25 mouse cellular contexts compared by ENCODE assay signal in genomic region chr10:121243373-121244207, GRCm38 (mm10).
A peak's percentile ranks its signal among the peaks of the same experiment; 100 is the strongest.
DNase-seq lines count a peak whose midpoint lies in the region; ATAC-seq lines count a peak whose summit lies in the region.
"Had no signal": no experiment of that assay in that cellular context is flagged by ENCODE, and none has a peak within 500 bp of the region (broad histone marks: within the 10 kb centered on the region; RNA-seq: fewer than 3 reads in every experiment).

No protein-coding gene starts in this region.

- H3K27me3 ChIP-seq in intestine, embryonic 14.5 days (replicated peaks; ENCODE audit: control insufficient read depth, insufficient read depth, low read length): no peaks in the 10 kb centered on the region
- no peaks in the 10 kb centered on the region for H3K27me3 ChIP-seq in intestine, embryonic 16.5 days (replicated peaks; ENCODE audit: control insufficient read depth, insufficient read depth, low read length)
- no peaks in the 10 kb centered on the region for H3K27me3 ChIP-seq in lung, embryonic 15.5 days
- no peaks in the 10 kb centered on the region for H3K27me3 ChIP-seq in forebrain, embryonic 10.5 days (ENCODE audit: poor library complexity, severe bottlenecking)
- H3K27me3 ChIP-seq: hindbrain, embryonic 15.5 days; midbrain, embryonic 15.5 days; neural tube, embryonic 13.5 days had no signal

- no peak overlapping the region for H3K9ac ChIP-seq in intestine, embryonic 14.5 days (ENCODE audit: low read length)
- H3K9ac ChIP-seq in intestine, embryonic 16.5 days (ENCODE audit: low read depth, low read length): no peak overlapping the region
- no peak overlapping the region for H3K9ac ChIP-seq in lung, embryonic 15.5 days
- H3K9ac ChIP-seq: hindbrain, embryonic 15.5 days; liver, embryonic 14.5 days; midbrain, embryonic 15.5 days; neural tube, embryonic 13.5 days had no signal

- H3K4me3 ChIP-seq in intestine, embryonic 14.5 days (ENCODE audit: low read depth, low read length): no peak overlapping the region
- H3K4me3 ChIP-seq in intestine, embryonic 16.5 days (ENCODE audit: low read length): no peak overlapping the region
- H3K4me3 ChIP-seq in lung, embryonic 15.5 days: no peak overlapping the region
- H3K4me3 ChIP-seq in forebrain, embryonic 10.5 days: no peak overlapping the region
- H3K4me3 ChIP-seq: hindbrain, embryonic 15.5 days; left cerebral cortex, adult 2 months; midbrain, embryonic 15.5 days; myocyte; neural tube, embryonic 13.5 days had no signal

- no peak overlapping the region for H3K27ac ChIP-seq in intestine, embryonic 14.5 days (ENCODE audit: low read depth)
- H3K27ac ChIP-seq in intestine, embryonic 16.5 days (ENCODE audit: low read length): no peak overlapping the region
- H3K27ac ChIP-seq in lung, embryonic 15.5 days: peak overlapping the region; percentile 67
- no peak overlapping the region for H3K27ac ChIP-seq in forebrain, embryonic 10.5 days
- H3K27ac ChIP-seq: hindbrain, embryonic 15.5 days; left cerebral cortex, adult 2 months; liver, embryonic 14.5 days; midbrain, embryonic 15.5 days; neural tube, embryonic 13.5 days had no signal

- H3K36me3 ChIP-seq in intestine, embryonic 14.5 days (ENCODE audit: control insufficient read depth, insufficient read depth, low read length): no peaks in the 10 kb centered on the region
- H3K36me3 ChIP-seq in intestine, embryonic 16.5 days (ENCODE audit: control insufficient read depth, insufficient read depth, low read length): no peaks in the 10 kb centered on the region
- no peaks in the 10 kb centered on the region for H3K36me3 ChIP-seq in lung, embryonic 15.5 days
- H3K36me3 ChIP-seq in forebrain, embryonic 10.5 days (replicated peaks): no peaks in the 10 kb centered on the region
- H3K36me3 ChIP-seq: hindbrain, embryonic 15.5 days; midbrain, embryonic 15.5 days; neural tube, embryonic 13.5 days had no signal

- H3K4me1 ChIP-seq in intestine, embryonic 14.5 days (replicated peaks; ENCODE audit: control insufficient read depth, insufficient read depth, low read length): peaks cover 10% of the 10 kb centered on the region
- H3K4me1 ChIP-seq in intestine, embryonic 16.5 days (ENCODE audit: control insufficient read depth, insufficient read depth, low read length): no peaks in the 10 kb centered on the region
- peaks cover 19% of the 10 kb centered on the region for H3K4me1 ChIP-seq in lung, embryonic 15.5 days
- peaks cover 7% of the 10 kb centered on the region for H3K4me1 ChIP-seq in forebrain, embryonic 10.5 days
- H3K4me1 ChIP-seq: hindbrain, embryonic 15.5 days had no signal

- peak overlapping the region; percentile 6; the same call in 1 of the 2 replicates for H3K4me2 ChIP-seq in intestine, embryonic 14.5 days (ENCODE audit: low read length)
- H3K4me2 ChIP-seq in intestine, embryonic 16.5 days (ENCODE audit: low read depth, low read length): no peak overlapping the region
- H3K4me2 ChIP-seq in lung, embryonic 15.5 days: peak overlapping the region; percentile 4; the same call in 1 of the 2 replicates
- H3K4me2 ChIP-seq: heart, embryonic 11.5 days; hindbrain, embryonic 15.5 days; midbrain, embryonic 15.5 days; neural tube, embryonic 13.5 days had no signal

- no peak for ATAC-seq in intestine, embryonic 14.5 days (replicated peaks; ENCODE audit: low FRiP score, low TSS enrichment, low read depth)
- ATAC-seq in intestine, embryonic 16.5 days: no peak
- ATAC-seq in lung, embryonic 15.5 days (ENCODE audit: borderline replicate concordance, extremely low read depth, low FRiP score, low TSS enrichment): no peak
- ATAC-seq: forebrain, embryonic 14.5 days; midbrain, embryonic 15.5 days had no signal

- 33% methylated on average over 23 of the region's 23 CpGs for whole genome bisulfite sequencing in intestine, embryonic 14.5 days
- WGBS in intestine, embryonic 16.5 days: 51% methylated on average over 23 of the region's 23 CpGs
- 46% methylated on average over 23 of the region's 23 CpGs for WGBS in lung, embryonic 15.5 days
- 91% methylated on average over 23 of the region's 23 CpGs for WGBS in forebrain, embryonic 10.5 days

- DNase-seq in intestine, embryonic 14.5 days (ENCODE audit: low spot score): no peak
- DNase-seq in lung, postnatal 4 days: no peak
- peak; percentile 31 for DNase-seq in urinary bladder, postnatal 14 days (ENCODE audit: low spot score)
- no peak for DNase-seq in urinary bladder, postnatal 36 days (ENCODE audit: low spot score in 2 of 2)
- no peak for DNase-seq in forebrain, embryonic 10.5 days (ENCODE audit: extremely low spot score, low spot score)
- DNase-seq in MN1 (ENCODE audit: low spot score): no peak
- DNase-seq: adrenal gland, postnatal 10 days; cerebellum, adult 2 months; gastrocnemius, postnatal 10 days; lung, postnatal 14 days; retina, postnatal 1 day; right cerebral cortex, postnatal 25 days; spleen, adult 18-20 months; thymus, adult 18-20 months; thymus, postnatal 36 days had no signal

- no peaks in the 10 kb centered on the region for H3K9me3 ChIP-seq in intestine, embryonic 14.5 days (ENCODE audit: control insufficient read depth, low read length)
- H3K9me3 ChIP-seq in intestine, embryonic 16.5 days (ENCODE audit: control insufficient read depth, low read length): no peaks in the 10 kb centered on the region
- no peaks in the 10 kb centered on the region for H3K9me3 ChIP-seq in lung, embryonic 15.5 days
- H3K9me3 ChIP-seq in forebrain, embryonic 10.5 days: no peaks in the 10 kb centered on the region; the same call in 1 of the 2 replicates
- H3K9me3 ChIP-seq: hindbrain, embryonic 15.5 days; midbrain, embryonic 15.5 days; neural tube, embryonic 13.5 days had no signal
